Mouse (Mus musculus) MEL (cell line): ENCODE data around the gene Gli3. TPM values are rescaled to one million over a fixed set of nuclear protein-coding genes. Genes with fewer than 3 reads are reported as not detected.

Experiments used
- DNase-seq: peaks from one replicate; pipeline ENCODE4 v3.0.0; 2011; ENCODE audit warnings: low read depth, low spot score
- H3K27ac ChIP-seq: 2 replicates; pipeline ENCODE4 v1.5.1; 2012; ENCODE audit warnings: low read depth, mild to moderate bottlenecking, control low read depth, low read length, moderate library complexity; ENCODE audit not compliant: control insufficient read depth
- H3K27me3 ChIP-seq, 2 experiments: fragments of 150-350 bp in 1 of 2; sonication (generic) in 1 of 2; 2 replicates each; pipeline ENCODE4 v1.6.1; 2012; ENCODE audit warnings: low read length in 2 of 2, mild to moderate bottlenecking in 2 of 2, improper control_type of control experiment in 1 of 2, moderate library complexity in 1 of 2; ENCODE audit not compliant: insufficient read depth in 2 of 2, control insufficient read depth in 1 of 2
- H3K36me3 ChIP-seq, 2 experiments: 2 replicates each; pipeline ENCODE4 v1.6.1; 2012 to 2014; ENCODE audit warnings: low read length in 2 of 2, improper control_type of control experiment in 1 of 2, inconsistent platforms in 1 of 2, mild to moderate bottlenecking in 1 of 2; ENCODE audit not compliant: insufficient read depth in 2 of 2, control insufficient read depth in 1 of 2
- H3K4me1 ChIP-seq, 2 experiments: fragments of 150-350 bp in 1 of 2; sonication (generic) in 1 of 2; 2 replicates each; pipeline ENCODE4 v1.6.1; 2012; ENCODE audit warnings: low read length in 2 of 2, improper control_type of control experiment in 1 of 2, mild to moderate bottlenecking in 1 of 2; ENCODE audit not compliant: insufficient read depth in 2 of 2, control insufficient read depth in 1 of 2
- H3K4me3 ChIP-seq, 2 experiments: fragments of 150-350 bp in 1 of 2; sonication (generic) in 1 of 2; 2 replicates each; pipeline ENCODE4 v1.5.1; 2012; ENCODE audit warnings: low read depth in 2 of 2, low read length in 2 of 2, mild to moderate bottlenecking in 2 of 2, moderate library complexity in 2 of 2, control low read depth in 1 of 2, improper control_type of control experiment in 1 of 2; ENCODE audit not compliant: control insufficient read depth in 1 of 2, insufficient read depth in 1 of 2
- H3K79me2 ChIP-seq: 2 replicates; pipeline ENCODE4 v1.6.1; 2012; ENCODE audit warnings: mild to moderate bottlenecking, low read length, moderate library complexity; ENCODE audit not compliant: control insufficient read depth, poor library complexity, insufficient read depth
- H3K9ac ChIP-seq: 2 replicates; pipeline ENCODE4 v1.6.1; 2012; ENCODE audit warnings: low read depth, mild to moderate bottlenecking, control low read depth, low read length, moderate library complexity; ENCODE audit not compliant: control insufficient read depth, poor library complexity, severe bottlenecking
- H3K9me3 ChIP-seq: fragments of 150-350 bp; sonication (generic); replicated peaks from 2 replicates; pipeline ENCODE4 v1.6.1; 2012; ENCODE audit warnings: mild to moderate bottlenecking, low read length, improper control_type of control experiment, moderate library complexity; ENCODE audit not compliant: insufficient read depth
- CTCF ChIP-seq, 3 experiments: IDR thresholded peaks in 2 of 3; conservative IDR thresholded peaks in 1 of 3; 2 replicates each; pipeline ENCODE4 v1.5.1; 2011 to 2012; ENCODE audit warnings: low read length in 3 of 3, low read depth in 2 of 3, mild to moderate bottlenecking in 2 of 3, improper control_type of control experiment in 1 of 3, inconsistent platforms in 1 of 3, mixed read lengths in 1 of 3, moderate library complexity in 1 of 3; ENCODE audit not compliant: control insufficient read depth in 1 of 3, insufficient read depth in 1 of 3, poor library complexity in 1 of 3, severe bottlenecking in 1 of 3
- E2F4 ChIP-seq: IDR thresholded peaks from 2 replicates; pipeline ENCODE4 v1.6.1; 2011; ENCODE audit warnings: low read depth, low read length, improper control_type of control experiment, borderline replicate concordance
- ETS1 ChIP-seq: IDR thresholded peaks from 2 replicates; pipeline ENCODE4 v1.6.1; 2012; ENCODE audit warnings: low read depth, mild to moderate bottlenecking, inconsistent platforms, low read length, improper control_type of control experiment, moderate library complexity
- GABPA ChIP-seq: IDR thresholded peaks from 2 replicates; pipeline ENCODE4 v1.6.1; 2012; ENCODE audit warnings: low read depth, mild to moderate bottlenecking, inconsistent platforms, low read length, improper control_type of control experiment, moderate library complexity
- GATA1 ChIP-seq: IDR thresholded peaks from 2 replicates; pipeline ENCODE4 v1.6.1; 2011; ENCODE audit warnings: low read depth, low read length, improper control_type of control experiment
- JUND ChIP-seq: IDR thresholded peaks from 2 replicates; pipeline ENCODE4 v1.6.1; 2011; ENCODE audit warnings: low read depth, mild to moderate bottlenecking, improper control_type of control experiment, low read length
- KAT2A ChIP-seq: conservative IDR thresholded peaks from 2 replicates; pipeline ENCODE4 v1.6.1; 2012; ENCODE audit warnings: low read depth, low read length, improper control_type of control experiment, inconsistent platforms
- MAFK ChIP-seq: IDR thresholded peaks from 2 replicates; pipeline ENCODE4 v1.6.1; 2011; ENCODE audit warnings: low read depth, mild to moderate bottlenecking, low read length, improper control_type of control experiment, borderline replicate concordance
- MAZ ChIP-seq: IDR thresholded peaks from 2 replicates; pipeline ENCODE4 v1.6.1; 2012; ENCODE audit warnings: low read depth, mild to moderate bottlenecking, inconsistent platforms, low read length, improper control_type of control experiment
- MEF2A ChIP-seq: IDR thresholded peaks from 2 replicates; pipeline ENCODE4 v1.6.1; 2014; ENCODE audit warnings: low read depth, mild to moderate bottlenecking, inconsistent platforms, low read length, improper control_type of control experiment; ENCODE audit not compliant: poor library complexity, insufficient replicate concordance, severe bottlenecking; ENCODE audit errors: extremely low read depth
- NELFE ChIP-seq: IDR thresholded peaks from 2 replicates; pipeline ENCODE4 v1.6.1; 2011; ENCODE audit warnings: low read depth, low read length, improper control_type of control experiment
- NRF1 ChIP-seq: IDR thresholded peaks from 2 replicates; pipeline ENCODE4 v1.6.1; 2014; ENCODE audit warnings: low read depth, mild to moderate bottlenecking, inconsistent platforms, low read length, improper control_type of control experiment, moderate library complexity; ENCODE audit not compliant: poor library complexity, insufficient read depth, severe bottlenecking
- POLR2AphosphoS2 ChIP-seq: IDR thresholded peaks from 2 replicates; pipeline ENCODE4 v1.6.1; 2011; ENCODE audit warnings: low read length, improper control_type of control experiment
- POLR2AphosphoS5 ChIP-seq: IDR thresholded peaks from 2 replicates; pipeline ENCODE4 v1.6.1; 2012; ENCODE audit warnings: low read depth, borderline replicate concordance, mild to moderate bottlenecking, inconsistent platforms, low read length, moderate library complexity, mixed read lengths
- TBP ChIP-seq: IDR thresholded peaks from 2 replicates; pipeline ENCODE4 v1.8.0; 2011; ENCODE audit warnings: low read depth, low read length, improper control_type of control experiment
- UBTF ChIP-seq: IDR thresholded peaks from 2 replicates; pipeline ENCODE4 v1.6.1; 2012; ENCODE audit warnings: low read depth, mild to moderate bottlenecking, inconsistent platforms, low read length, improper control_type of control experiment, moderate library complexity, borderline replicate concordance; ENCODE audit not compliant: insufficient read depth
- USF1 ChIP-seq: IDR thresholded peaks from 2 replicates; pipeline ENCODE4 v1.6.1; 2014; ENCODE audit warnings: low read depth, mild to moderate bottlenecking, inconsistent platforms, low read length, improper control_type of control experiment, moderate library complexity
- ZMIZ1 ChIP-seq: IDR thresholded peaks from 2 replicates; pipeline ENCODE4 v1.6.1; 2012; ENCODE audit warnings: low read depth, mild to moderate bottlenecking, inconsistent platforms, low read length, improper control_type of control experiment, moderate library complexity
- polyA plus RNA-seq, 2 experiments: library from polyadenylated mRNA; stranded (reverse) in 1 of 2; unstranded in 1 of 2; fragments of >175 nt in 1 of 2; fragments of >200 nt in 1 of 2; gene quantifications; 2 replicates each; pipeline versions ENCODE4 v1.2.1 to v1.2.4; 2012; ENCODE audit warnings: low replicate concordance in 2 of 2, low read depth in 1 of 2; ENCODE audit not compliant: insufficient read length in 2 of 2, insufficient read depth in 1 of 2, missing spikeins in 1 of 2
- total RNA-seq: library from RNA; depleted of rRNA; stranded (reverse); fragments of 300-350 nt; gene quantifications from 2 replicates; pipeline ENCODE4 v1.2.3, GENCODE M21; 2012

Gene Gli3
- total and polyA plus RNA-seq, 3 experiments, result not detected

DNA sequence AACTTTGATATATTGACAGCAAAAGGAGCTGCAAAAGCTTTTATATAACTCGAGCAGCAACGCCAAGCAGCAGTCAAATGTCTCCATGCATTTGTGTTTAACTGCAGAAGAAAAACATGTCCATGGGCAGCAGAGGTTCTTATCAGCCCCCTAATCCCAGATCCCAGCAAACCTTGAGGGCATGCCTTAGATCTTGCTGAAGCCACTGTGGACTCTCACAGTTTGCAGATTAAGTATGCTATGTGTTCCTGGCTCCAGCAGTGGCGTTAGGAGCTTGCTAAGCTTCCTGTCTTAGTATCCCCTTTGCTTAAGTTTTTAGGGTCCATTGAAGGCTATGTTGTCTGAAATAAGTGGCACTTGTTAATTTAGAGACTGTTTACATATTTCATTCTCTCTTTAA, 4.4 kb downstream of the Gli3 start:
- H3K79me2 ChIP-seq, result no peaks in the 10 kb centered on the region
- no peak overlapping the region for H3K27ac ChIP-seq
- TF ChIP-seq MAZ, result no peak
- H3K9me3 ChIP-seq, result no peaks in the 10 kb centered on the region
- no peak overlapping the region for H3K4me3 ChIP-seq
- H3K27me3 ChIP-seq, result no peaks in the 10 kb centered on the region
- no peak overlapping the region for H3K9ac ChIP-seq
- H3K4me1 ChIP-seq, result no peaks in the 10 kb centered on the region
- no peaks in the 10 kb centered on the region for H3K36me3 ChIP-seq
- no peak for DNase-seq

DNA sequence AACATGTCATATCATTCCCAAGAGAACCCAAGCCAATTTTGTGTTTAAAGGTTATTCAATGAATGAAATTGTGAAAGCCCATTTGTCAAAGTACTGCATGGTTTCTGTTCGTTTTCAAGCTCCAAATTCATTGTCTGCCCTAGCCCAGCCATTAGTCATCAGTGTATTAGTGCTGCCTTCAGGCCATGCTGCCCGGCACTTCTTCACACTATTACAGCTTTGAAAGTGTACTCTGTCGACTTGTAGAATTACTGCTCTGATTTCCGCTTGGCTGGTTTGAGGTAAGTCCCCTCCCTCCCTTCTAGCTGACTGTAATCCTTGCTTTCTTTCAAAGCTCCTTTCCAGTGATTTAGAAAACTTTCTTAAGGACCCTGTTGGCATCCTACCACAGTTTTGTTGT, 5.4 kb downstream of the Gli3 start:
- no peak for DNase-seq
- H3K4me1 ChIP-seq, result no peaks in the 10 kb centered on the region
- no peak overlapping the region for H3K4me3 ChIP-seq
- no peaks in the 10 kb centered on the region for H3K79me2 ChIP-seq
- no peaks in the 10 kb centered on the region for H3K27me3 ChIP-seq
- H3K9me3 ChIP-seq, result no peaks in the 10 kb centered on the region
- no peak for TF ChIP-seq GATA1
- TF ChIP-seq MAFK, result no peak
- no peak for TF ChIP-seq USF1
- no peak for TF ChIP-seq MAZ
- no peak for TF ChIP-seq POLR2AphosphoS2
- TF ChIP-seq ZMIZ1, result no peak
- TF ChIP-seq POLR2AphosphoS5, result no peak
- TF ChIP-seq CTCF (IDR thresholded peaks at IDR 0.05 in 2 of 3, conservative IDR thresholded peaks at IDR 0.05 in 1 of 3; ENCODE audit: control insufficient read depth in 1 of 3, insufficient read depth in 1 of 3, low read depth in 2 of 3, low read length in 3 of 3, poor library complexity in 1 of 3, severe bottlenecking in 1 of 3), result no peak
- TF ChIP-seq UBTF, result no peak
- no peak for TF ChIP-seq KAT2A
- TF ChIP-seq E2F4, result no peak
- no peak for TF ChIP-seq TBP
- TF ChIP-seq JUND, result no peak
- no peak for TF ChIP-seq NELFE
- no peak for TF ChIP-seq MEF2A
- TF ChIP-seq GABPA, result no peak
- TF ChIP-seq NRF1, result no peak
- TF ChIP-seq ETS1, result no peak
- H3K36me3 ChIP-seq, result no peaks in the 10 kb centered on the region
- no peak overlapping the region for H3K27ac ChIP-seq
- no peak overlapping the region for H3K9ac ChIP-seq
